Mouse (Mus musculus) lung, embryonic 14.5 days (tissue): ENCODE results near the gene Pibf1. TPM values are rescaled to one million over a fixed set of nuclear protein-coding genes. Genes with fewer than 3 reads are reported as not detected.

Experiments
- ATAC-seq: fragments of 200-750 bp; cut with Nextera tagmentation; 2 replicates; pipeline ENCODE4 v1.8.0; 2017; ENCODE audit warnings: mild to moderate bottlenecking, moderate TSS enrichment, moderate library complexity; ENCODE audit not compliant: insufficient read depth
- DNase-seq: peaks from one replicate; pipeline ENCODE4 v3.0.0-alpha.2; 2015
- H3K27ac ChIP-seq: fragments of 300-500 bp; sonication (generic); 2 replicates; pipeline ENCODE4 v1.5.1; 2014; ENCODE audit warnings: low read depth, mild to moderate bottlenecking, moderate library complexity
- H3K27me3 ChIP-seq: fragments of 300-500 bp; sonication (generic); 2 replicates; pipeline ENCODE4 v1.6.1; 2014; ENCODE audit warnings: low read length, control low read depth; ENCODE audit not compliant: insufficient read depth
- H3K36me3 ChIP-seq: fragments of 300-500 bp; sonication (generic); 2 replicates; pipeline ENCODE4 v1.6.1; 2014; ENCODE audit warnings: control low read depth; ENCODE audit not compliant: insufficient read depth
- H3K4me1 ChIP-seq: fragments of 300-500 bp; sonication (generic); 2 replicates; pipeline ENCODE4 v1.6.1; 2014; ENCODE audit warnings: antibody characterized with exemption, control low read depth; ENCODE audit not compliant: insufficient read depth
- H3K4me2 ChIP-seq: fragments of 300-500 bp; sonication (generic); 2 replicates; pipeline ENCODE4 v1.6.1; 2014; ENCODE audit warnings: mild to moderate bottlenecking
- H3K4me3 ChIP-seq: fragments of 300-500 bp; sonication (generic); 2 replicates; pipeline ENCODE4 v1.5.1; 2014; ENCODE audit warnings: low read depth, low read length
- H3K9ac ChIP-seq: fragments of 300-500 bp; sonication (generic); 2 replicates; pipeline ENCODE4 v1.6.1; 2014
- H3K9me3 ChIP-seq: fragments of 300-500 bp; sonication (generic); 2 replicates; pipeline ENCODE4 v1.6.1; 2016; ENCODE audit warnings: low read depth, low read length, control low read depth
- CTCF ChIP-seq: IDR thresholded peaks from 2 replicates; pipeline ENCODE4 v1.5.1; 2016; ENCODE audit warnings: antibody characterized with exemption, low read depth
- WGBS: fragments of 180-500 bp; shearing (Covaris S2); extraction: QIAGEN DNeasy Blood & Tissue Kit; methylation state at CpG from one replicate; pipeline ENCODE4 v1.1.7; 2014; 5-methylcytosine and 5-hydroxymethylcytosine counted together
- polyA plus RNA-seq: library from polyadenylated mRNA; unstranded; fragments of >200 nt; fragmentation: Nextera tagmentation; extraction: Ambion mirVana; gene quantifications from 2 replicates; pipeline ENCODE4 v1.2.1, GENCODE M21; 2014

Pibf1 gene
- polyA plus RNA-seq, 1 experiment from 2014 or later, result 18.9 TPM

- no peak overlapping the region for H3K4me3 ChIP-seq
- ATAC-seq, result no peak
These were observed 130.0 kb downstream of the Pibf1 start for GRCm38 (mm10) chr14:99229071-99229780.

GRCm38 (mm10) chr14:99233056-99233455, 133.8 kb downstream of the Pibf1 start:
- 0 out of 2 replicates have a peak, but pooled peaks cover 3% of the 10 kb centered on the region for H3K36me3 ChIP-seq
- H3K4me3 ChIP-seq, result no peak overlapping the region
- no peaks in the 10 kb centered on the region for H3K4me1 ChIP-seq
- ATAC-seq (no peak), DNase-seq (no peak)
- no peaks in the 10 kb centered on the region for H3K27me3 ChIP-seq
- no peak overlapping the region for H3K9ac ChIP-seq
- H3K27ac ChIP-seq, result no peak overlapping the region
- H3K4me2 ChIP-seq, result no peak overlapping the region
- WGBS, result 75% methylated on average over 3 of the region's 3 CpGs
- no peak for TF ChIP-seq CTCF
- no peaks in the 10 kb centered on the region for H3K9me3 ChIP-seq

More at GRCm38 (mm10) chr14:99229071-99229780, 130.0 kb downstream of the Pibf1 start:
- Histone ChIP-seq H3K9me3 (no peaks in the 10 kb centered on the region), H3K36me3 (peaks cover 3% of the 10 kb centered on the region; the same call in 1 of the 2 replicates), H3K4me2 (no peak overlapping the region), H3K4me1 (no peaks in the 10 kb centered on the region), H3K27ac (no peak overlapping the region), H3K27me3 (no peaks in the 10 kb centered on the region), H3K9ac (no peak overlapping the region)
- no peak for DNase-seq
- TF ChIP-seq CTCF, result no peak
- 68% methylated on average over 11 of the region's 11 CpGs for WGBS

GRCm38 (mm10) chr14:99237115-99237514, 137.9 kb downstream of the Pibf1 start:
- Histone ChIP-seq H3K27me3 (no peaks in the 10 kb centered on the region), H3K9me3 (no peaks in the 10 kb centered on the region), H3K4me1 (no peaks in the 10 kb centered on the region), H3K4me3 (no peak overlapping the region), H3K4me2 (no peak overlapping the region), H3K9ac (no peak overlapping the region), H3K36me3 (no peaks in the 10 kb centered on the region), H3K27ac (no peak overlapping the region)
- no peak for TF ChIP-seq CTCF
- ATAC-seq, result peak; percentile 63; the same call in 1 of the 2 replicates
- WGBS, result 51% methylated on average over 5 of the region's 5 CpGs
- peak; percentile 70 for DNase-seq

GRCm38 (mm10) chr14:99240563-99240962, 141.3 kb downstream of the Pibf1 start:
- no peak overlapping the region for H3K4me3 ChIP-seq
- 0 out of 2 replicates have a peak, but pooled peaks cover 5% of the 10 kb centered on the region for H3K36me3 ChIP-seq
- H3K4me1 ChIP-seq, result no peaks in the 10 kb centered on the region
- H3K9me3 ChIP-seq, result no peaks in the 10 kb centered on the region
- DNase-seq, result no peak
- no peak overlapping the region for H3K9ac ChIP-seq
- no peaks in the 10 kb centered on the region for H3K27me3 ChIP-seq
- no peak for ATAC-seq
- no peak for TF ChIP-seq CTCF
- H3K4me2 ChIP-seq, result no peak overlapping the region
- WGBS, result 81% methylated on average over 11 of the region's 11 CpGs
- H3K27ac ChIP-seq, result no peak overlapping the region

- no peaks in the 10 kb centered on the region for H3K9me3 ChIP-seq
- H3K36me3 ChIP-seq, result 0 out of 2 replicates have a peak, but pooled peaks cover 5% of the 10 kb centered on the region
- no peak overlapping the region for H3K9ac ChIP-seq
- DNase-seq, result no peak
- no peaks in the 10 kb centered on the region for H3K4me1 ChIP-seq
- TF ChIP-seq CTCF, result no peak
- WGBS, result 57% methylated on average over 3 of the region's 3 CpGs
- no peak overlapping the region for H3K27ac ChIP-seq
- ATAC-seq, result no peak
- H3K27me3 ChIP-seq, result no peaks in the 10 kb centered on the region
- H3K4me2 ChIP-seq, result no peak overlapping the region
- no peak overlapping the region for H3K4me3 ChIP-seq
These were observed 145.3 kb downstream of the Pibf1 start for GRCm38 (mm10) chr14:99244508-99244907.

DNA sequence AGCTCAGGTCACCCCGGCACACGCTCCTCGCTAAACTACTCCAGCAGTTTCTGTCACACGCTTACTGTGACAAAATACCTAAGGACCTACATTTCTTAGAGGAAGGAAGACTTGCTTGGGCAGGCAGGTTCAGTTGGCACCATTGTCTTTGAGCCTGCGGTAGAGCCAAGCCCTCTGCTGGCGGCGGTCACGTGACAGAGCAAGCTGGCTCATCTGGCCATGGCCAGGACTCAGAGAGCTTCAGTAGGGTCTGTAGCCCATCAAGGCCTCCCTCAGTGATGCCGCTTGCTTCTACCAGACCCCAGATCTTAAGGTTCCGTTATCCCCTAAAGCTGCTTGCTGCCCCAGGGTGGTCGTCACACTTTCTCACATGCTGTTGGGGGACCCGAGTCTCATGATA, 162.8 kb downstream of the Pibf1 start:
- Histone ChIP-seq H3K4me2 (no peak overlapping the region), H3K9ac (no peak overlapping the region), H3K4me3 (no peak overlapping the region), H3K27me3 (no peaks in the 10 kb centered on the region), H3K27ac (no peak overlapping the region), H3K4me1 (no peaks in the 10 kb centered on the region), H3K36me3 (no peaks in the 10 kb centered on the region), H3K9me3 (no peaks in the 10 kb centered on the region)
- TF ChIP-seq CTCF, result no peak
- 92% methylated on average over 12 of the region's 12 CpGs for WGBS
- ATAC-seq, result no peak
- DNase-seq, result no peak

GRCm38 (mm10) chr14:99263816-99264215, 164.6 kb downstream of the Pibf1 start:
- ATAC-seq, result no peak
- Histone ChIP-seq H3K4me3 (no peak overlapping the region), H3K9ac (no peak overlapping the region), H3K27ac (no peak overlapping the region), H3K4me2 (no peak overlapping the region), H3K9me3 (no peaks in the 10 kb centered on the region), H3K4me1 (no peaks in the 10 kb centered on the region), H3K36me3 (no peaks in the 10 kb centered on the region), H3K27me3 (no peaks in the 10 kb centered on the region)
- 92% methylated on average over 6 of the region's 6 CpGs for WGBS
- TF ChIP-seq CTCF, result no peak
- no peak for DNase-seq
